Mouse (Mus musculus) left cerebral cortex, adult 9 months (tissue): Measurements from ENCODE around the gene Pdgfb.

ENCODE experiments used
- DNase-seq, 2 experiments: peaks; one replicate each; pipeline ENCODE4 v3.0.0; 2022; ENCODE audit warnings: low spot score in 2 of 2

Gene Pdgfb

GRCm38 (mm10) chr15:80009421-80010181 lies 5.2 kb downstream of the Pdgfb start:
- DNase-seq: peak in 1 of 2 experiments; percentile 56

GRCm38 (mm10) chr15:80008461-80008860 lies 6.3 kb downstream of the Pdgfb start:
- DNase-seq: no peak

GRCm38 (mm10) chr15:80006156-80006555 lies 8.6 kb downstream of the Pdgfb start:
- DNase-seq: no peak

GRCm38 (mm10) chr15:80005436-80005835 lies 9.3 kb downstream of the Pdgfb start:
- no peak for DNase-seq

GRCm38 (mm10) chr15:80004644-80005340 lies 10.0 kb downstream of the Pdgfb start:
- no peak for DNase-seq

- DNase-seq: no peak
Measured at GRCm38 (mm10) chr15:80003581-80003980, 11.2 kb downstream of the Pdgfb start.

GRCm38 (mm10) chr15:80001601-80002000 lies 13.2 kb downstream of the Pdgfb start:
- DNase-seq: no peak

- DNase-seq: no peak
Measured at GRCm38 (mm10) chr15:80000694-80001093, 14.1 kb downstream of the Pdgfb start.

- no peak for DNase-seq
Measured at GRCm38 (mm10) chr15:79997988-79998387, 16.8 kb downstream of the Pdgfb start.

GRCm38 (mm10) chr15:79996781-79997180 lies 18.0 kb downstream of the Pdgfb start:
- DNase-seq: no peak

- no peak for DNase-seq
Measured at GRCm38 (mm10) chr15:79995552-79995951, 19.2 kb downstream of the Pdgfb start.

- no peak for DNase-seq
Measured at GRCm38 (mm10) chr15:79994566-79994965, 20.2 kb downstream of the Pdgfb start.

GRCm38 (mm10) chr15:79986182-79986581 lies 28.6 kb downstream of the Pdgfb start:
- DNase-seq: no peak

- DNase-seq: no peak
Measured at GRCm38 (mm10) chr15:79985471-79985870, 29.3 kb downstream of the Pdgfb start.

- no peak for DNase-seq
Measured at GRCm38 (mm10) chr15:79984152-79984551, 30.6 kb downstream of the Pdgfb start.

- DNase-seq: peak in 1 of 2 experiments; percentile 10
Measured at GRCm38 (mm10) chr15:79980716-79981115, 34.1 kb downstream of the Pdgfb start.

- DNase-seq: no peak
Measured at GRCm38 (mm10) chr15:79972186-79972585, 42.6 kb downstream of the Pdgfb start.

GRCm38 (mm10) chr15:79970940-79971339 lies 43.8 kb downstream of the Pdgfb start, which contains the start of gene Cbx7:
TSS of gene Cbx7 (minus strand) at chr15:79971119.
- no peak for DNase-seq

GRCm38 (mm10) chr15:79970491-79970890 lies 44.3 kb downstream of the Pdgfb start:
- DNase-seq: no peak

- no peak for DNase-seq
Measured at GRCm38 (mm10) chr15:79967346-79967745, 47.4 kb downstream of the Pdgfb start.

GRCm38 (mm10) chr15:79964376-79964775 lies 50.4 kb downstream of the Pdgfb start:
- DNase-seq: no peak

GRCm38 (mm10) chr15:79962661-79963060 lies 52.1 kb downstream of the Pdgfb start:
- peak in 1 of 2 experiments; percentile 40 for DNase-seq

GRCm38 (mm10) chr15:79961366-79961921 lies 53.3 kb downstream of the Pdgfb start:
- no peak for DNase-seq
